Mouse (Mus musculus) gastrocnemius, postnatal 14 days (tissue): ENCODE data around the gene Ephb6. TPM values are rescaled to one million over a fixed set of nuclear protein-coding genes. Genes with fewer than 3 reads are reported as not detected.

Source experiments
- DNase-seq: peaks from one replicate; pipeline ENCODE4 v3.0.0; 2021; ENCODE audit warnings: mixed read lengths
- intact Hi-C: fragments of 180-260 bp; cut with DNase I; formaldehyde crosslinking; loops from one replicate; pipeline ENCODE4 v1.15.1; 2025; ENCODE audit warnings: low total_unique reads
- total RNA-seq, 2 experiments: library from RNA; stranded (reverse); gene quantifications; 2 replicates each; pipeline ENCODE4 v1.2.3; 2021

The Ephb6 gene
- total RNA-seq, 2 experiments from 2014 or later = 1.2 to 2.5 TPM

DNA sequence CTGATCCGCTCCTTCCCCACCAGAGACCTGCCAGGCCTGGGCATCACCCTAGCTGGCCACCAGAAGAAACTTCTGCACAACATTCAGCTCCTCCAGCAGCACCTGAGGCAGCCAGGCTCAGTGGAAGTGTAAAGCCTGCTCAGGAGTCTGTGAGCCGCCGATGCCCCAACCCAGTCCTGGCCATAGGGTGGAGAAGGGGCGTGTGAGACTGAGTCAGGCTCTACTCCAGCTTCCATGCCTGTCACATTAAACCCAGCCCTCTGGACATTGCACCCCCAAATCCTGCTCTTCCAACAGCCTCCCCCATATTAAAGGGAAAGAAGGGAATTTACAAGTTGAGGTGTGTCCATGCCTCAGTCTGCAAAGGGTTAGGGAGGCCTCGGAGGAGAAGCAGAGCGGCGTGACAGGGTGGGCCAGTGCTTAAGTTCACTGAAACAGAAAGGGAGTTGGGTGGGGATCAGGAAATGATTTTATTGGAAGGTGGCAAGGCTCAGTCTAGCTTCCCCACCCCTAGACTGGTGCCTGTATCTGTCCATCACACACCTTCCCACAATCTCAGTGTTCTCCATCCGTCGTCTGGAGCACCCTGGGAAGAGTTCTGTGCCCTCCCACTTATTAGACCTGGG lies 15.0 kb downstream of the Ephb6 start:
- DNase-seq = no peak
- intact Hi-C loops = no loop called here

DNA sequence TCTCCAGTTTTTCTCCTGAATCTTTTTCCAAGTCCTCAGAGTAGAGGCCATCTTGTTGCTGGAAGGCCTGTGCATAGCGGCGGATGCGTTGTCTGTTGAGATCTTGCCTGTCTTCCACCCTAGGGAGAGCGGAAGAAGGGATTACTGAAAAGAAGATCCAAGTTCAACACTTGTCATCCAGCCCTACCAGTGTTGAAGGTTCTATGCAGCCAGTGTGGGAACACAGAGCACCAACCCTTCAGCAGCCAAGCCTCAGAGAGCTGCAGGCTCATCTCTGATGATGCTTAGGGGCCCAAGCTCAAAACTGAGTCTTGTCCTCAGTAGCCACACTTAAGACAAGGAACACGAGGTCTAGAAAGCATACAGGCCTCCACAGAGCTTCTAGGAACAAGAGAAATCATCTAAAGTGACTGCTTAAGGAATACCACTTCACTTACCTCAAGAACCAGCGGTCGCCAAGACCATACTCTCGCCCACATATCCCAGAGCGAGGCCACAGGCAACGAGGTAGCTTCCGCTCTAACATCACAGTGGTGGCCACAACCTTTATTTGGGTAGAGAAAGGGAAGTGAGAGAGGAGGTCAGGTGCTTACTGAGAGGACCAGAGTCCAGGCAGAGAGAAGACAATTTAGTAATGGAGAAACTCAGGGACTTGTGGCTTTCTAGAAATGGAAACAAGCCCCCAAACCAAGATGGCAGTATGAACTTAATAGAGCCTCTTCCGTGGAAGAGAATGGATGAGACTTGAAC lies 16.1 kb downstream of the Ephb6 start:
- DNase-seq = no peak
- intact Hi-C loops = no loop called here

DNA sequence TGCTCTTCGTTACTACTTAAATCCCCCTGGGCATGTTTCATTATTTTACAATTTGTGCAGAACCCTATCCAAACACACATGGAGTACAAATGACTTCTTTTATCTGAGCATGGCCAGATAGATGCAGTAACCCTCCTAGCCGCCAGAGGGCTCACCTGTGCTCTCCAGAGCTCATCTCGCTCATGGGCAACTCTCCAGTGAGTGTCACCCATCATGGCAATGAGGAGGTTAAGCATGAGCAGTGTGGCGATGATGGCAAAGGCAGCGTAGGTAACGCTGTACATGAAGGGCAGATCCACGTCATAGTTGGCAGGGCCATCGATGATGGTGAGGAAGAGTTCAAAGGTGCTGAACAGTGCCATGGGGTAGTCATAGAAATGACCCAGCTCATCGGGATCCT lies 17.4 kb downstream of the Ephb6 start:
- intact Hi-C loops = no loop called here
- DNase-seq = no peak

DNA sequence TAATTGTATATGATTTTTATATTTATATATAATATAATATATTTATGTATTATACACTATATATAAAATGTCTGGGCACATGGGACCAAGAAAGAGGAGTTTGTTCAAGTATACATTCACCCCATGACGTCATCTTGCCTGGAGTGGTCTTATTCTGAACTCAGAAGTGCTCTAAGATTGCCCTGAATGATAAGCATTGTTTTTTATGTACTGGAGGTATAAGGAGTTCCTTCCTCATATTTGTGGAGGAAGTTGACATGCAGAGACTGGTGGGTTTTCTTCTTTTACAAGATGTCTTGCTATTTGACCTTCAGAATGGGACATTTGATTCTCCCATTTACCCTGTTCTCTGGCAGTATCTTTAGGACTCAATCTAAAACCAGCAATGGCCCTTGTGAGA lies 22.9 kb downstream of the Ephb6 start:
- intact Hi-C loops = no loop called here
- DNase-seq = no peak

DNA sequence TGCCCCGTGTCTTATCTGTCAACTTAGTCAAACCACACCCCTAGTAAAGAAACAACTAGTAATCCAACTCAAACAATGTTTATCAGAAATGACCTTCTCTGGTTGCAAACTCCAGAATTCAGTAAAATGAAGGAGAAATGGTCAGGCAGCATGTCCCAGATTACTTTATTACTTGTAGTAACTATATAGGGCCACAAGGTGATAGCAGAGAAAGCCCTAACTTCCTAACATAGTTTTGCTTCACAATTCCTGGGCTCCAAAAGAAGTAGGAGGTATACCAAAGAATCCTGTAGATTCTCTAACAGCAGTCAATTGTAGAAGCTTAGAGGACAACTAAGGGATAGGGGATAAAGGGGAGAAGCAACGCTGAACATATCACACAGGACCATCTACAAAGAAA lies 25.5 kb downstream of the Ephb6 start:
- intact Hi-C loops = no loop called here
- DNase-seq = no peak

DNA sequence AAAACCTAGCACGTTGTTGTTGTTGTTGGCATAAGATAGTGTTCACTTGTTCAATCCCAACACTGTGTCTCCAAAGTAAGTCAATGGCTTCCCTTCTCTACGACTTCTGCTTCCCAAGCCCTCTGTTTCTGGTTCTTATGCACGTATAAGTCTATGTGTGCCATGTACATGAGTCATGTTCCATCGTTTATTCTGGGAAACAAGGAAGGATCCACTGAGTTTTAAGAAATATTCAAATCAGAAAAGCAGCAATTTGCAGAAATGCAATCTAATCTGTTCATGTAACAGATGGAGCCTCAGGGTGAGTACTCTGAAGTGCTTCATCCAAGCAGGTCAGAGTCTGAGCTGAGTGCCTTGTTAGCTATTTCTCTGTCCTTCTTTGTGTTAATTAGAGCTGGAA lies 26.3 kb downstream of the Ephb6 start:
- intact Hi-C loops = no loop called here
- DNase-seq = no peak

DNA sequence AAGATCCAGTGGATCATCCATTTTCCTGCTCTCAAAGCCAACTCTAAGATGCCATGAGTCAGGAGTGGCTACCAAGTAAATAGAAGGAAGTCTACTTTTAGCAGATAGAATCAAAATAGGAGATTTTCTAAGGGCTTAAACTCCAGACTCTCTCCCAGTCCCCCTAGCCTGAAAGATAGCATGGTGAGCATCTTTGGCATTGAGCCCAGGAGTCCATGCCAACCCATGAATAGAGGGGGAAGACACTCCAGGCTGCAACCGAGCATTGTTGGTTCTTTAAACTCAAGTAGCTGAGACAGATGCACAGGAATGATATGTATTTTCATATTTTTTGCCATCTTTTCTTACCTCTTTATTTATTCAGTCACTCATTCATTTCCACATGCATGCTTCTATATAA lies 29.9 kb downstream of the Ephb6 start:
- intact Hi-C loops = no loop called here

DNA sequence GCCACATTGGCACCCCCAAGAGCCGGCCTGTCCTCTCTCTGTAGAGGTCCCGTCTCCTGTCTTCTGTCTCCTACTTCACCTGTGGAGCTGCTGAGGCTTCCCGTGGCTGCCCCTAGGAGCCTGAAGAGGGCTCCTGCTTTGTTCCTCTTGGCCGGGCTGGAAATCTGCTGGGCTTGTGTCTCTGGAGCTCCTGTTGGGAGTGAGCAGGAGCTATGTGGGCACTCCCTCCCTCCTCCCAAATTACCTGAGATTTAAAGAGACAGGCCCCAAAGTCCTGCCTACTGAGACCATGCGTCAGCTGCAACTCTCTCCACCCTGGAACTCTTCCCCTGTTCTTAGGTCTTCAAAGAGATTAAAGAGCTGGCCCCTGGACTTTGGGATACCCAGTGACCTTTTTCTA lies 30.9 kb downstream of the Ephb6 start, which contains the start of gene Trpv6:
Gene Trpv6, minus strand, starts transcription at position 228 of the 400 bp plus-strand sequence.
- DNase-seq = no peak
- intact Hi-C loops = no loop called here

More for the DNA sequence above, 29.9 kb downstream of the Ephb6 start:
- no peak for DNase-seq

DNA sequence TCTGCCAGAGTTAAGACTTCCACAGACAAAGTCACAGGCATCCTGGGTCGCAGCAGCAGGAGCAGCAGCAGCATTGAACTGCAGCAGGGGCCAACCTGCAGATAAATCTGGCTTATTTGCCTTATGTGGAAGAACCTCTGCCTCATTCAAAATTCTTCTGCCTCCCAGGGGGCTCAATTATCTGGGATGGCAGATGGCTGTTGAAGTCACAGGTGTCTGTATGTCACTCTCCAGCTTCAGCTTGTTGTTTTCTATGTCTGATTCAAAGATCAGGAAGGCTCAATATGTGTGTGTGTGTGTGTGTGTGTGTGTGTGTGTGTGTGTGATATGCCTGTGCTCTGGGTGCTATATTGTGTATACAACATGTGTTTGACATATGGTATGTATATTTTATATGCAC lies 32.1 kb downstream of the Ephb6 start:
- DNase-seq = no peak
- intact Hi-C loops = no loop called here

DNA sequence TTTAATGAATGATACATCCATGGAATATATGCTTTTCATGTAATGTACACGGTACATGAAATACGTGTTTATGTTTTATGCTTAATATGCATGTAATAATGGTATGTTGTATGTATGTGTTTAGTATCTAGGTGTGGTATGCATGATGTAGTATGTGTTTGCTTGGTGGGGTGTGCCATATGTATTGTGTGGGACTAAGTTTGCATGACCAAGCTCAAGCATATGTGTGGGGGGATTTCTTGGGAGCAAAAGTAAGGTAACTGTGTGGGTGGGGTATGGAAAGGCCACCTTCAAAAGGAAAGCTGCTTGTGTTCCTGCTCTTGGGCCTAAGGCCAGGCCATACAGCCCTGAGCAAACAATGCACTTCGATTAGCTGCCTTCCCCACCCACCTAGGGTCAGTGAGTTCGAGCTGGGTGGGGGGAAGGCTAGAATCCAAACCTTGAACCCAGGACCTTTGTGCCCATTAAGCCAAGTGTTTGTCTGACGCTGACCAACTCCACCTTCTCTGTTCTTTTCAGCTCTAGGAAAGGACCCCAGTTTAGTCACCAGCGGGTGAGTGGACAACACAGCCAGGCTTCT lies 32.7 kb downstream of the Ephb6 start:
- no peak for DNase-seq

DNA sequence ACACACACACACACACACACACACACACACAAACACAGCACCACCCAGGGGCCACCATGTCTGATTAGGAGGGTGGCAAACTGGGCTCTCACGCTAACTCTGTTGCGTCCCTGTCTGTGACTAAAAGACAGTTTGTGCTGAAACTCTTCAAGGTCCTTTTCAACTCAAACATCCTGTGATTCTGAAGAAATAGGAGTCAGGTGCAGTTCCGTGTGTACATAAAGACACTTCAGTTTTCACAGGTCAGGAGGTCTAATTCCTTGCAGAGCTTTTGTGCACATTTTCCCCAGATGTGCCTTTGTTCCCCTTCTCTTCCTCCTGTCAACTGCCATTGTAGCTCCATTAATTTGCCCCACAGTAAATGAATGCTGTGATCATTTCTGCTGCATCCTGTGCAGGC lies 35.2 kb downstream of the Ephb6 start:
- intact Hi-C loops = no loop called here
- DNase-seq = no peak

More for the DNA sequence above, 32.7 kb downstream of the Ephb6 start:
- intact Hi-C loops = no loop called here

DNA sequence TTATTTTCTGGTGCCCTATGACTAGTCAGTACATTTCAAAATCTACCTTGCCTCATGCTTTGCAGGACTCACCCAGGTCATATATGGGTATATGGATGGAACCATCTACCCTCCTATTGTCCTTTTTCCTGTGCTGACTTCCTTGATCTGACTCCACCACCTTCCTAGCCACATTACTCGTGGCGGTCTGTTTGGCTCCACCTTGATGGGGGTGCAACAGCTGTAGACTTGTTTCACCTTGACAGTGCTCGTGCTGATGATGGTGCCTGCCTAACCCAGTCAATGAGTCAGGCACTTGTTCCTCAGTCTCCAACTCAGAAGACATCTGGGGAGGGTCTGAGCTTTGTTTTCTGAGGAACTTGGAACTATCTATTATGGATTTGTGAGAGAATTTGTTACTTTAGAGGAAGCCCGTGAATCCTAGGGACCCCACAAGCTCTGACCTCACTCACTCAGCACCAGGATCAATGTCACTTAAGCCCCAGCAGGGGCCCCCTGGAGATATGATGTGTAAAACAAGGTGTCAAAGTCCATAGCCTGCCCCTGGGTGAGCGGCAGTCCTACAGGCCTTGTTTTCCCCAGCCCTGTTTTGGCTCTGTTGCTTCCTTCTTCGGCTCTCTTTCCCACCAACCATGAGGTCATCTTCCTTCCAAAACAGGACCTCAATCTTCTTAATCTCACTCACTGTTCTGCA lies 36.0 kb downstream of the Ephb6 start:
- DNase-seq = no peak
- intact Hi-C loops = no loop called here

DNA sequence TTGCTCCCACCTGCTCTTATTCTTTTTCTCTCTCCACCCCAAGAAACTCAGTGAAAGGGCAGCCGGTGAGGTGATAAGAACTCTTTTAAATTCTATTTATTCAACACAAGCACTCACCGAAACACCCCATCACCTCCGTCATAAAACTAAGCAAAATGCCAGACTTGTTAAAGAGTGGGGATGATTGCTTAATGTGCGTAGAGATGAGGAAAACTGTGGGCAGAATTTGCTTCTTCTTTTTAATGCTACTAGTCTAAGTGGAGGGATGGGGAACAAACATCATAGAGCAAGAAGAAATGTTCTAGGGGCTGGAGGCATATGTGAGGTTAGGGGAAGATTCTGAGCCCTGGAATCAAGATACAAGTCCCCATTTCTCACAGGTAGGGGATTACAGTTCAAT lies 37.5 kb downstream of the Ephb6 start:
- no peak for DNase-seq
- intact Hi-C loops = no loop called here

DNA sequence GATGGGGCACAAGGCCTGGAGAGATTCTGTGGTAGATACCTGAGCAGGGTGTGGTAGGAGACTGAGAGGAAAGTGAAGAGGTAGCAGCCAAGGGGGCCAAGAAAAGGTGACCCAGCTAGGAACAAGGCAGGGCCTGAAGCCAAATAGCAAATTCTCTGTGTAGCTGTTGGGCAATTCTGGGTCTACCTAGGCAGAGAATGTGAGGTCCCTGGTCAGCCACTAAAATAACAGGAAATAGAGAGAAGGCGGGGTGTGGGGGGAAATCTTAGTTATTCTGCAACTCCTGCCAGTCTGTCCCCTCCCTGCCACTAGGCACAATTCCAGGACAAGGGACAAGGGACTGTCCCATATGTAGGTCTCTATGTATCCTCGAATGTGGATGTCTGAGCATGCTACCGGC lies 37.9 kb downstream of the Ephb6 start:
- intact Hi-C loops = no loop called here
- DNase-seq = no peak

DNA sequence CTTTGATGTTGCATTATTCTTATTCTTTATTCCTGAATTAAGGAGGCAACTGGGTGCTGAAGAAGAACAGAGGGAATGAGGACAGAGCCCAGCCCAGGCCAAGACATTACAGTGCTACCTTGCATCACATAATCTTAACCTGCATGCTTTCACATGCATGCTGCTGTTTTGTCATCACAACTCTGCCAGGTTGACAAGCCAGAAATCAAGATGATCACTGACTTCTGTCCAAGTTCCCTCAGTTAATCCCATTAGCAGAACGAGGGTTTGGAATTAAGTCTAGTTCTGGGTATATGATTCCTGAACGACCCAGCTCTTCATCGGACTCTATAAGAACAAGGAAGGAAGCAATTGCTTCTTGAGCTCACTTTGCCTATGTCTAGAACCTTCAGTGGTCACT lies 40.9 kb downstream of the Ephb6 start:
- intact Hi-C loops = no loop called here
- DNase-seq = no peak

DNA sequence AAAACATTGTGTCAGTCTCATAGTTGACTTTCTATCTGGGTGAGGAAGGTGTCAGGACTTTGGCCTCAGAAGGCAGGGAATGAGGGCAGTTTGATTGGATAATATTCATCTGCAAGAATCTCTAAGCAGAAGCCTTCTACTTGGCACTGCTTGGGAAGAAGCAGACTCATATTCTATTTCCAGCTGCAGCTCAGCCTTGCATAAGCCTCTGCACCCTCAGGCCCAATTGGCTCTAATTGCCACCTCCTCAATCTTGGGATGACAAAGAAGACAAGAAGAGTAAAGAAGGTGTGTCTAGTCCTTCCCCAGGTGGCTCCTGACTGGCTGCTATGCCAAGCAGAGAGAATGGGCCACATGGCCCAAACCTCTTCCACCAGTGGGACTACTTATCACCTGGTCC lies 41.4 kb downstream of the Ephb6 start:
- DNase-seq = no peak
- intact Hi-C loops = no loop called here

DNA sequence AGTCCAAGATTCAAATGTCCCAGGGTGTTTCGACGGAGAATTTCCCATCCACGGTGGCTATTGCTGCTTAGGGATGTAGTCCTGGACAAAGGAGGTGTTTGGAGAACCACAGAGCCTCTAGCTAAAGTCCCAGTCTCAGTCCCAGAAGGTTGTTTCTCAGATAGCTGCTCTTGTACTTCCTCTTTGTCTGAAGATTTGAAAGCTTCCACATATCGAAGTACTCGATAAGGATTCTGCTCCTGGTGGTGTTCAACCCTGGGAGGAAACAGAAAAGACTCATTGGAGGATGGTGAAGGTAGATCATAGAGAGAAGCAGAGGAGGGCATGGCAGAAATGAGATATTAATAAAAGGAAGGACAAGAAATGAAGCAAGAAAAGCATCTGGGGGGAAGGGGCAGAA lies 47.9 kb downstream of the Ephb6 start:
- intact Hi-C loops = no loop called here

DNA sequence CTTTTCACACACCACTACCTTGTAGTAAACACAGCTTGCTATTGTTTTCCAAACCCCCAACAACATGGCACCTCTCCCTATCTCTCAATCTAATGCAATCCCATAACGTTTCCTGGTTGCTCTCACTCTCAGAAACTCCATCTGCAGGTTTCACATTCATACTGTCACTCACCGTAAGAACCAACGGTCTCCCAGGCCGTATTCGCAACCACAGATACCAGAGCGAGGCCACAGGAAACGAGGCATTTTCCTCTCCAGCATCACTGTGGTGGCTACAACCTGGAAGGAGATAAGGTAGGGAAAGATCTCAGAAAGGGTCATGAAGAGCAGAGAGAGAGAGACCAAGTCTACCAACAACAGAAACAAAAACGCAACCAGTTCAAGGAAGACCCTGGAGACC lies 49.4 kb downstream of the Ephb6 start:
- no peak for DNase-seq
- intact Hi-C loops = no loop called here

More for the DNA sequence above, 47.9 kb downstream of the Ephb6 start:
- no peak for DNase-seq

DNA sequence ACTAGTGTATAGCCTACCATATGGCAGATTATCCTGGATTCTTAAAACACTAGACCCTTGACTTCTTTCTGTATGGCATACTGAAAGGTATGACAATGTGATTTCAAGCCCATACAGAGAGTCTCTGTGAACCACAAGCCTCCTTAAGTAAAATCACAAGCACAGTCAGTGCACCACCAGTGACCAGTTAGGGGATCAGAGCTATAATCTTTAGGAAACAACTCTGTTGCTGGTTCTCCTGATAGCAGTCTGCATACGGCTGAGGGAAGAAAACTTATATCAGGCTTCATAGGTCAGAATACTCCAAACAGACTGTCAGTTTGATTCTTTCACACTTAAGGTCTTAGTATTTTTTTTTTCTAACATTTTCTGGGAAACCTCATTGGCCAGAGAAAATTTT lies 53.2 kb downstream of the Ephb6 start:
- no peak for DNase-seq
- intact Hi-C loops = no loop called here

DNA sequence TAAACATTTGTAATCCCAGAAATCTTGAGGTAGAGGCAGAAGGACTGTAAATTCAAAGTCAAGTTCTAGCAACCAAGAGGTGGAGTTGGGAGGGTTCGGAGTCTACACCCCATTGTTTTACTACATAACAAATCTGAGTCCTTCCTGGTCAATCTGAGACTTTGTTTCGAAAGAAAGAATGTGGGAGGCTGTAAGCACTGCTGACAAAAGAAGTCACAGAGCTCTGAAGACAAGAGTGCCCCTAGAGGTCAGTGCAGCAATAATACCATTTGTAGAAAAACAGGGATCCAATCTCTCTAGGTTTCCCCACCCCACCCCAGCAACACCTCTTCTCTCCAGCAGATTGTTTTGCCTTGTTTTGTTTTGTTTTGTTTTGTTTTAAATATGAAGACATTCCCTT lies 57.0 kb downstream of the Ephb6 start:
- no peak for DNase-seq
- intact Hi-C loops = no loop called here
